Mouse (Mus musculus): ENCODE measurements at regions not wholly inside any gene's neighbourhood (a gene's known extent, or its start where the extent isn't known, plus 50 kb on each side); places are given as distances from the start of the nearest gene placed in this dataset.

DNA sequence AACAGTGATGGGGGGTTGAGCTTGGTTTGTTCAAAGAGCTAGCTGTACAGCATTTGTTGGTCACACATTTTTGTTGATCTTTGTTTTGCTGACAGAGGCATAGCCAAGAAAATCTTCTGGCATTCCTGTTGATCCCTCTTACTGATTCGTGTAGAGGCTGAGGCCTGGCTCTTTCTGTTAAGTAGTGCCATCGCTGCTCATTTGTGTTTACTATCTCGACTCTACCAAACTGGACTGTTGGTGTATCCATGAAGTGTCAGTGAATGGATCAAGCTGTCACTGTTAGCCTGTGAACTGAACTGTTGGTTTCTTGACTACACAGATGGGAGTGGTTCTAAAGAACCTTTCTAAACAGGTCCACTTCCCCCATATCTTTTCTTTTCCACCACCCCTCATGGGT is 223.8 kb upstream of the Ptbp2 start:
- H3K9me3 ChIP-seq (ENCODE audit: control insufficient read depth, insufficient read depth, low read depth, low read length): no peaks in the 10 kb centered on the region
- no peaks in the 10 kb centered on the region for H3K36me3 ChIP-seq (ENCODE audit: control insufficient read depth, insufficient read depth, low read length, poor library complexity, severe bottlenecking)
- DNase-seq (ENCODE audit: low read depth, low spot score): no peak
- H3K27ac ChIP-seq (ENCODE audit: insufficient read depth, low read depth, low read length, poor library complexity, severe bottlenecking): no peak overlapping the region
- TF ChIP-seq MAFK (IDR thresholded peaks at IDR 0.05; ENCODE audit: insufficient read depth, low read depth, low read length) (no peak), HCFC1 (IDR thresholded peaks at IDR 0.05; ENCODE audit: borderline replicate concordance, insufficient read depth, low read length) (no peak), CHD2 (IDR thresholded peaks at IDR 0.05; ENCODE audit: low read depth, low read length) (no peak), ZNF384 (IDR thresholded peaks at IDR 0.05; ENCODE audit: low read depth, low read length) (no peak), ZC3H11A (IDR thresholded peaks at IDR 0.05; ENCODE audit: borderline replicate concordance, low read depth, low read length) (no peak)
- in situ Hi-C loops (cut with MboI; ENCODE audit: low sequenced_read_pairs in 2 of 2, unreplicated experiment in 2 of 2): no loop called here
- no peak overlapping the region for H3K9ac ChIP-seq (ENCODE audit: insufficient read depth, low read depth, low read length, poor library complexity, severe bottlenecking)
- no peaks in the 10 kb centered on the region for H3K4me1 ChIP-seq (ENCODE audit: control insufficient read depth in 2 of 2, insufficient read depth in 2 of 2, low read length in 2 of 2, poor library complexity in 1 of 2)
- no peak overlapping the region for H3K4me3 ChIP-seq (ENCODE audit: insufficient read depth in 1 of 2, low read depth in 1 of 2, low read length in 2 of 2, poor library complexity in 1 of 2, severe bottlenecking in 1 of 2)

DNA sequence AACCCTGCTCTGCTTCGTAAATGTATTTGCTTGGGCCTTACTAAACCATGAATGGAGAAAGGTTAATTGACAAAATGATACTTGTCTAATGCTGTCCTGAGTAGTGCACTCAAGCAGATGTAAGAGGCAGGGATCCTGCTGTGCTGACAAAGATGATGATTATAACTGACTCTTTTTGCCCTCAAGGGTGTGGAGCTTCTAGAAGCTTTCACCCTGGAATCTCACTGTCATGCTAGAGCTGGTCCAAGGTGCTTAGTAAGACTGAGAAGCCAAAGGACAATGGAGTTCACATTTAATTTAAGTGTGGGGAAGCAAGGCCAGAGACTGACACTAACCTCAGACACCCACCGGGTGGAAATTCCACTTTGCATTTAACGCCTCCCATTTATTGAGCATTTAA is 220.3 kb upstream of the Ptbp2 start:
- Histone ChIP-seq H3K4me3 (ENCODE audit: insufficient read depth in 1 of 2, low read depth in 1 of 2, low read length in 2 of 2, poor library complexity in 1 of 2, severe bottlenecking in 1 of 2) (no peak overlapping the region), H3K9me3 (ENCODE audit: control insufficient read depth, insufficient read depth, low read depth, low read length) (no peaks in the 10 kb centered on the region), H3K4me1 (ENCODE audit: control insufficient read depth in 2 of 2, insufficient read depth in 2 of 2, low read length in 2 of 2, poor library complexity in 1 of 2) (no peaks in the 10 kb centered on the region), H3K36me3 (ENCODE audit: control insufficient read depth, insufficient read depth, low read length, poor library complexity, severe bottlenecking) (no peaks in the 10 kb centered on the region), H3K9ac (ENCODE audit: insufficient read depth, low read depth, low read length, poor library complexity, severe bottlenecking) (no peak overlapping the region), H3K27ac (ENCODE audit: insufficient read depth, low read depth, low read length, poor library complexity, severe bottlenecking) (no peak overlapping the region)
- in situ Hi-C loops (cut with MboI; ENCODE audit: low sequenced_read_pairs in 2 of 2, unreplicated experiment in 2 of 2): no loop called here
- no peak for DNase-seq (ENCODE audit: low read depth, low spot score)
- TF ChIP-seq ZC3H11A (IDR thresholded peaks at IDR 0.05; ENCODE audit: borderline replicate concordance, low read depth, low read length) (no peak), CHD2 (IDR thresholded peaks at IDR 0.05; ENCODE audit: low read depth, low read length) (no peak), HCFC1 (IDR thresholded peaks at IDR 0.05; ENCODE audit: borderline replicate concordance, insufficient read depth, low read length) (no peak), ZNF384 (IDR thresholded peaks at IDR 0.05; ENCODE audit: low read depth, low read length) (no peak), MAFK (IDR thresholded peaks at IDR 0.05; ENCODE audit: insufficient read depth, low read depth, low read length) (no peak)

DNA sequence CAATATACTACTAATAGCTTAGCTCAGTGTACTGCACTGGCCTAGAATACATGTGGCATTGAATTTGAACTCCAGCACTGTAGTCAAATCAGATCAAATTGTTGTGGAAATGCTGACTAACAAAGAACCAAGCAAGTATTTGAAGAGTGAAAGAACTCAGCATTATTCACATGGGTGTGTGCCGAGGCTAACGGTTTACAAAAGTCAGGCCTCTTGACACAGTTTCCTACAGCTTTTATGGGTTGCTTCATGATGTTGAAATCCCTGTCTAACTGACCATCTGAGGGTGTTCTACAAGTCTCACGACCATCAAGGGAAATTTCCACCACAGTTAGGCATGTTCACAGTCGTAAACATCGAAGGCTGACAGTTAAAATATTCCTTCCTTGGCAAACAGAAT is 216.0 kb upstream of the Ptbp2 start:
- no peak for DNase-seq (ENCODE audit: low read depth, low spot score)
- Histone ChIP-seq H3K9ac (ENCODE audit: insufficient read depth, low read depth, low read length, poor library complexity, severe bottlenecking) (no peak overlapping the region), H3K4me3 (ENCODE audit: insufficient read depth in 1 of 2, low read depth in 1 of 2, low read length in 2 of 2, poor library complexity in 1 of 2, severe bottlenecking in 1 of 2) (no peak overlapping the region), H3K4me1 (ENCODE audit: control insufficient read depth in 2 of 2, insufficient read depth in 2 of 2, low read length in 2 of 2, poor library complexity in 1 of 2) (no peaks in the 10 kb centered on the region), H3K36me3 (ENCODE audit: control insufficient read depth, insufficient read depth, low read length, poor library complexity, severe bottlenecking) (no peaks in the 10 kb centered on the region), H3K9me3 (ENCODE audit: control insufficient read depth, insufficient read depth, low read depth, low read length) (no peaks in the 10 kb centered on the region), H3K27ac (ENCODE audit: insufficient read depth, low read depth, low read length, poor library complexity, severe bottlenecking) (no peak overlapping the region)
- in situ Hi-C loops (cut with MboI; ENCODE audit: low sequenced_read_pairs in 2 of 2, unreplicated experiment in 2 of 2): no loop called here
- TF ChIP-seq ZNF384 (IDR thresholded peaks at IDR 0.05; ENCODE audit: low read depth, low read length): no peak
- TF ChIP-seq HCFC1 (IDR thresholded peaks at IDR 0.05; ENCODE audit: borderline replicate concordance, insufficient read depth, low read length): no peak
- no peak for TF ChIP-seq MAFK (IDR thresholded peaks at IDR 0.05; ENCODE audit: insufficient read depth, low read depth, low read length)
- TF ChIP-seq ZC3H11A (IDR thresholded peaks at IDR 0.05; ENCODE audit: borderline replicate concordance, low read depth, low read length): no peak
- no peak for TF ChIP-seq CHD2 (IDR thresholded peaks at IDR 0.05; ENCODE audit: low read depth, low read length)

DNA sequence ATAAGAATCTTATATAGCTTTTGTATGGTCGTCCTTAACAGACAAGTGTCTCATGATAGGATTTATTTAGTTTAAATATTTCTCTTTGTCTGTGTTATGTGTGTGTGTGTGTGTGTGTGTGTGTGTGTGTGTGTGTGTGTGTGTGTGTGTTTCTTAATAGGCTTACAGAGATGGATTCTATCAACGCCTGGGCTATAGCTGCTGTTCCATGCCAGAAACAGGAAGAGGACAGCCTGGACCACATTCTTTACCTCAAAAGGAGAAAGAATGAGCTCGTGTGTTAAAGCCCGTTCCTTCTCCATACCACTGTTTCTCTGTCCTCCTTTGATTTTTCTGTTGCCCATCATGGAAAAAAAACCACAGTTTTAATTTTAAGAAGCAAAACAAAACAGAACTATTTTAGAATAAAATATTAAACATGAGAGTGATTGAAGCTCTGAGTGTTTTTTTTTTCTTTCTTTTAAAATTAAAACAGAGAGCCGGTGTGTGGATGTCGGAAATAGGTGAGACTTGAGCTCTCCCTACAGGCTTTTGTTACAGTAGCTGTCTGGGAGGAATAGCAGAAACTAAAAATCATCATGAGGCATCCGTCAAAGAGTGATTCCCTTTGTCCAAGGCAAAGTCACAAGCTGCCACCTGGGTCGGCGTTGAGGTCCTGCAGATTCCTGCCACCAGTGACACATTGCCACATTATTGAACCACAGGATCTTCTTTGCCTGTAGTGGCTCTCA is 212.2 kb upstream of the Ptbp2 start:
- Histone ChIP-seq H3K36me3 (ENCODE audit: control insufficient read depth, insufficient read depth, low read length, poor library complexity, severe bottlenecking) (no peaks in the 10 kb centered on the region), H3K4me1 (ENCODE audit: control insufficient read depth in 2 of 2, insufficient read depth in 2 of 2, low read length in 2 of 2, poor library complexity in 1 of 2) (no peaks in the 10 kb centered on the region), H3K9me3 (ENCODE audit: control insufficient read depth, insufficient read depth, low read depth, low read length) (no peaks in the 10 kb centered on the region), H3K4me3 (ENCODE audit: insufficient read depth in 1 of 2, low read depth in 1 of 2, low read length in 2 of 2, poor library complexity in 1 of 2, severe bottlenecking in 1 of 2) (no peak overlapping the region), H3K27ac (ENCODE audit: insufficient read depth, low read depth, low read length, poor library complexity, severe bottlenecking) (no peak overlapping the region), H3K9ac (ENCODE audit: insufficient read depth, low read depth, low read length, poor library complexity, severe bottlenecking) (no peak overlapping the region)
- TF ChIP-seq ZC3H11A (IDR thresholded peaks at IDR 0.05; ENCODE audit: borderline replicate concordance, low read depth, low read length): no peak
- no peak for TF ChIP-seq CHD2 (IDR thresholded peaks at IDR 0.05; ENCODE audit: low read depth, low read length)
- TF ChIP-seq HCFC1 (IDR thresholded peaks at IDR 0.05; ENCODE audit: borderline replicate concordance, insufficient read depth, low read length): no peak
- TF ChIP-seq ZNF384 (IDR thresholded peaks at IDR 0.05; ENCODE audit: low read depth, low read length): no peak
- no peak for TF ChIP-seq MAFK (IDR thresholded peaks at IDR 0.05; ENCODE audit: insufficient read depth, low read depth, low read length)
- DNase-seq (ENCODE audit: low read depth, low spot score): no peak
- in situ Hi-C loops (cut with MboI; ENCODE audit: low sequenced_read_pairs in 2 of 2, unreplicated experiment in 2 of 2): no loop called here
